Mouse (Mus musculus): Measurements from ENCODE around the gene Zbtb18. TPM values are rescaled to one million over a fixed set of nuclear protein-coding genes. Genes with fewer than 3 reads are reported as not detected.

Zbtb18 gene
- polyA plus RNA-seq, 1 experiment from 2014 or later, result 0.59 TPM

- WGBS (ENCODE audit: insufficient replicate concordance), result 70% methylated on average over 18 of the region's 18 CpGs
- H3K27me3 ChIP-seq, result no peaks in the 10 kb centered on the region
- no peaks in the 10 kb centered on the region for H3K9me3 ChIP-seq (replicated peaks)
- no peak overlapping the region for H3K4me3 ChIP-seq (replicated peaks)
- no peak overlapping the region for H3K9ac ChIP-seq
- no peaks in the 10 kb centered on the region for H3K36me3 ChIP-seq (replicated peaks)
- ATAC-seq (ENCODE audit: insufficient read depth), result no peak
- no peak overlapping the region for H3K27ac ChIP-seq (replicated peaks)
- no peak overlapping the region for H3K4me2 ChIP-seq
- no peaks in the 10 kb centered on the region for H3K4me1 ChIP-seq (replicated peaks)
Measured at GRCm38 (mm10) chr1:177458456-177459389, 16.6 kb downstream of the Zbtb18 start.

GRCm38 (mm10) chr1:177459536-177459935 lies 17.4 kb downstream of the Zbtb18 start:
- Histone ChIP-seq H3K4me2 (no peak overlapping the region), H3K9me3 (replicated peaks) (no peaks in the 10 kb centered on the region), H3K27me3 (no peaks in the 10 kb centered on the region), H3K27ac (replicated peaks) (no peak overlapping the region), H3K4me1 (replicated peaks) (no peaks in the 10 kb centered on the region), H3K9ac (no peak overlapping the region), H3K4me3 (replicated peaks) (no peak overlapping the region), H3K36me3 (replicated peaks) (no peaks in the 10 kb centered on the region)
- no peak for ATAC-seq (ENCODE audit: insufficient read depth)
- WGBS (ENCODE audit: insufficient replicate concordance), result 27% methylated on average over 2 of the region's 2 CpGs

- H3K36me3 ChIP-seq (replicated peaks), result no peaks in the 10 kb centered on the region
- no peak for ATAC-seq (ENCODE audit: insufficient read depth)
- no peak overlapping the region for H3K27ac ChIP-seq (replicated peaks)
- 40% methylated on average over 8 of the region's 8 CpGs for WGBS (ENCODE audit: insufficient replicate concordance)
- H3K9me3 ChIP-seq (replicated peaks), result no peaks in the 10 kb centered on the region
- H3K4me3 ChIP-seq (replicated peaks), result no peak overlapping the region
- no peak overlapping the region for H3K4me2 ChIP-seq
- H3K9ac ChIP-seq, result no peak overlapping the region
- H3K27me3 ChIP-seq, result no peaks in the 10 kb centered on the region
- no peaks in the 10 kb centered on the region for H3K4me1 ChIP-seq (replicated peaks)
Measured at GRCm38 (mm10) chr1:177467150-177467549, 25.0 kb downstream of the Zbtb18 start.

- no peaks in the 10 kb centered on the region for H3K4me1 ChIP-seq (replicated peaks)
- no peak overlapping the region for H3K4me2 ChIP-seq
- no peaks in the 10 kb centered on the region for H3K27me3 ChIP-seq
- 60% methylated on average over 5 of the region's 5 CpGs for WGBS (ENCODE audit: insufficient replicate concordance)
- no peak overlapping the region for H3K4me3 ChIP-seq (replicated peaks)
- H3K9me3 ChIP-seq (replicated peaks), result no peaks in the 10 kb centered on the region
- no peak overlapping the region for H3K27ac ChIP-seq (replicated peaks)
- H3K36me3 ChIP-seq (replicated peaks), result no peaks in the 10 kb centered on the region
- H3K9ac ChIP-seq, result no peak overlapping the region
- no peak for ATAC-seq (ENCODE audit: insufficient read depth)
Measured at GRCm38 (mm10) chr1:177468436-177468835, 26.3 kb downstream of the Zbtb18 start.

GRCm38 (mm10) chr1:177470091-177470490 lies 27.9 kb downstream of the Zbtb18 start:
- H3K4me3 ChIP-seq (replicated peaks), result no peak overlapping the region
- no peaks in the 10 kb centered on the region for H3K36me3 ChIP-seq (replicated peaks)
- no peaks in the 10 kb centered on the region for H3K9me3 ChIP-seq (replicated peaks)
- no peak for ATAC-seq (ENCODE audit: insufficient read depth)
- H3K4me1 ChIP-seq (replicated peaks), result no peaks in the 10 kb centered on the region
- H3K9ac ChIP-seq, result no peak overlapping the region
- no peak overlapping the region for H3K4me2 ChIP-seq
- H3K27ac ChIP-seq (replicated peaks), result no peak overlapping the region
- WGBS (ENCODE audit: insufficient replicate concordance), result 34% methylated on average over 4 of the region's 4 CpGs
- H3K27me3 ChIP-seq, result no peaks in the 10 kb centered on the region

- no peak for ATAC-seq (ENCODE audit: insufficient read depth)
- H3K4me2 ChIP-seq, result no peak overlapping the region
- no peak overlapping the region for H3K4me3 ChIP-seq (replicated peaks)
- H3K9ac ChIP-seq, result no peak overlapping the region
- no peak overlapping the region for H3K27ac ChIP-seq (replicated peaks)
- no peaks in the 10 kb centered on the region for H3K36me3 ChIP-seq (replicated peaks)
- WGBS (ENCODE audit: insufficient replicate concordance), result 21% methylated on average over 2 of the region's 2 CpGs
- H3K4me1 ChIP-seq (replicated peaks), result no peaks in the 10 kb centered on the region
- H3K9me3 ChIP-seq (replicated peaks), result no peaks in the 10 kb centered on the region
- no peaks in the 10 kb centered on the region for H3K27me3 ChIP-seq
Measured at GRCm38 (mm10) chr1:177470951-177471350, 28.8 kb downstream of the Zbtb18 start.

GRCm38 (mm10) chr1:177475542-177476197 lies 33.5 kb downstream of the Zbtb18 start:
- Histone ChIP-seq H3K9ac (no peak overlapping the region), H3K27ac (replicated peaks) (no peak overlapping the region), H3K4me3 (replicated peaks) (no peak overlapping the region), H3K9me3 (replicated peaks) (no peaks in the 10 kb centered on the region), H3K36me3 (replicated peaks) (no peaks in the 10 kb centered on the region), H3K4me2 (no peak overlapping the region), H3K27me3 (no peaks in the 10 kb centered on the region), H3K4me1 (replicated peaks) (peaks cover 9% of the 10 kb centered on the region; the same call in 1 of the 2 replicates)
- ATAC-seq (ENCODE audit: insufficient read depth), result peak; percentile 71
- WGBS (ENCODE audit: insufficient replicate concordance), result 64% methylated on average over 13 of the region's 13 CpGs

- Histone ChIP-seq H3K9me3 (replicated peaks) (no peaks in the 10 kb centered on the region), H3K4me1 (replicated peaks) (peaks cover 9% of the 10 kb centered on the region; the same call in 1 of the 2 replicates), H3K27ac (replicated peaks) (no peak overlapping the region), H3K36me3 (replicated peaks) (no peaks in the 10 kb centered on the region), H3K27me3 (no peaks in the 10 kb centered on the region), H3K9ac (no peak overlapping the region), H3K4me2 (no peak overlapping the region), H3K4me3 (replicated peaks) (no peak overlapping the region)
- ATAC-seq (ENCODE audit: insufficient read depth), result no peak
- 6% methylated on average over 2 of the region's 2 CpGs for whole genome bisulfite sequencing (ENCODE audit: insufficient replicate concordance)
Measured at GRCm38 (mm10) chr1:177478578-177478977, 36.4 kb downstream of the Zbtb18 start.

- 64% methylated on average over 10 of the region's 10 CpGs for WGBS (ENCODE audit: insufficient replicate concordance)
- no peak for ATAC-seq (ENCODE audit: insufficient read depth)
- no peak overlapping the region for H3K27ac ChIP-seq (replicated peaks)
Measured at GRCm38 (mm10) chr1:177479356-177480004, 37.3 kb downstream of the Zbtb18 start.

GRCm38 (mm10) chr1:177483612-177484011 lies 41.5 kb downstream of the Zbtb18 start:
- Histone ChIP-seq H3K4me3 (replicated peaks) (no peak overlapping the region), H3K36me3 (replicated peaks) (no peaks in the 10 kb centered on the region), H3K4me1 (replicated peaks) (peaks cover 9% of the 10 kb centered on the region; the same call in 1 of the 2 replicates), H3K4me2 (no peak overlapping the region), H3K9me3 (replicated peaks) (no peaks in the 10 kb centered on the region), H3K9ac (no peak overlapping the region), H3K27ac (replicated peaks) (no peak overlapping the region), H3K27me3 (no peaks in the 10 kb centered on the region)
- no peak for ATAC-seq (ENCODE audit: insufficient read depth)
- WGBS (ENCODE audit: insufficient replicate concordance), result 17% methylated on average over 2 of the region's 2 CpGs

More at GRCm38 (mm10) chr1:177479356-177480004, 37.3 kb downstream of the Zbtb18 start:
- no peaks in the 10 kb centered on the region for H3K9me3 ChIP-seq (replicated peaks)
- no peaks in the 10 kb centered on the region for H3K36me3 ChIP-seq (replicated peaks)
- H3K27me3 ChIP-seq, result no peaks in the 10 kb centered on the region
- no peak overlapping the region for H3K4me3 ChIP-seq (replicated peaks)
- no peak overlapping the region for H3K4me2 ChIP-seq
- no peak overlapping the region for H3K9ac ChIP-seq
- peaks cover 9% of the 10 kb centered on the region; the same call in 1 of the 2 replicates for H3K4me1 ChIP-seq (replicated peaks)

- 55% methylated on average over 7 of the region's 7 CpGs for WGBS (ENCODE audit: insufficient replicate concordance)
- Histone ChIP-seq H3K27me3 (no peaks in the 10 kb centered on the region), H3K9ac (no peak overlapping the region), H3K4me1 (replicated peaks) (peaks cover 9% of the 10 kb centered on the region; the same call in 1 of the 2 replicates), H3K4me3 (replicated peaks) (no peak overlapping the region), H3K4me2 (no peak overlapping the region), H3K36me3 (replicated peaks) (no peaks in the 10 kb centered on the region), H3K9me3 (replicated peaks) (no peaks in the 10 kb centered on the region), H3K27ac (replicated peaks) (no peak overlapping the region)
- ATAC-seq (ENCODE audit: insufficient read depth), result no peak
Measured at GRCm38 (mm10) chr1:177484280-177484679, 42.1 kb downstream of the Zbtb18 start.

All from liver, embryonic 15.5 days (tissue).